Mouse (Mus musculus): Measurements from ENCODE around the gene Thsd7b. TPM values are rescaled to one million over a fixed set of nuclear protein-coding genes. Genes with fewer than 3 reads are reported as not detected.

The Thsd7b gene
- 0.02 TPM for polyA plus RNA-seq (2012; fragmentation: generic; extraction: Trizol)
- long read RNA-seq, experiment 1 = 0 reads
- long read RNA-seq, experiment 2 = 0 reads

GRCm38 (mm10) chr1:129272982-129273937, at the start of gene Thsd7b:
Gene Thsd7b, plus strand, starts transcription at chr1:129273302.
- no peak within 1 kb of the TSS for H3K4me3 ChIP-seq (ENCODE audit: insufficient read depth, poor library complexity, severe bottlenecking)
- peaks cover 29% of the 10 kb centered on the region for H3K27me3 ChIP-seq (ENCODE audit: control insufficient read depth, insufficient read depth, insufficient read length)
- no peaks in the 10 kb centered on the region for H3K79me2 ChIP-seq (ENCODE audit: control insufficient read depth, insufficient read depth)
- TF ChIP-seq FOSL1 (IDR thresholded peaks at IDR 0.05; ENCODE audit: insufficient read depth, low read length, poor library complexity, severe bottlenecking) = no peak
- no peak for TF ChIP-seq USF1 (IDR thresholded peaks at IDR 0.05; ENCODE audit: low read depth)
- no peaks in the 10 kb centered on the region for H3K79me3 ChIP-seq (ENCODE audit: low read depth)
- no peak within 1 kb of the TSS for H3ac ChIP-seq (ENCODE audit: control insufficient read depth, insufficient read length, low read depth)
- no peaks in the 10 kb centered on the region for H3K36me3 ChIP-seq (ENCODE audit: control insufficient read depth, insufficient read depth)

GRCm38 (mm10) chr1:129244292-129244691, 28.8 kb upstream of the Thsd7b start:
- H3K27me3 ChIP-seq (ENCODE audit: control insufficient read depth, insufficient read depth, insufficient read length) = no peaks in the 10 kb centered on the region
- H3K4me3 ChIP-seq (ENCODE audit: insufficient read depth, poor library complexity, severe bottlenecking) = no peak overlapping the region
- H3K79me3 ChIP-seq (ENCODE audit: low read depth) = no peaks in the 10 kb centered on the region
- no peak overlapping the region for H3ac ChIP-seq (ENCODE audit: control insufficient read depth, insufficient read length, low read depth)
- no peaks in the 10 kb centered on the region for H3K36me3 ChIP-seq (ENCODE audit: control insufficient read depth, insufficient read depth)
- H3K79me2 ChIP-seq (ENCODE audit: control insufficient read depth, insufficient read depth) = no peaks in the 10 kb centered on the region
- no peak for TF ChIP-seq CEBPB (IDR thresholded peaks at IDR 0.05; ENCODE audit: low read depth)
- TF ChIP-seq CTCF (IDR thresholded peaks at IDR 0.05; ENCODE audit: control insufficient read depth, insufficient read depth, insufficient read length) = no peak
- TF ChIP-seq FOSL1 (IDR thresholded peaks at IDR 0.05; ENCODE audit: insufficient read depth, low read length, poor library complexity, severe bottlenecking) = no peak
- TF ChIP-seq MYOD1 (IDR thresholded peaks at IDR 0.05; ENCODE audit: control insufficient read depth, insufficient read length, low read depth) = no peak
- TF ChIP-seq USF1 (IDR thresholded peaks at IDR 0.05; ENCODE audit: low read depth) = no peak
- no peak for TF ChIP-seq MAX (IDR thresholded peaks at IDR 0.05)
- TF ChIP-seq MYOG (IDR thresholded peaks at IDR 0.05; ENCODE audit: control insufficient read depth, extremely low read depth, insufficient read length) = no peak

- TF ChIP-seq MAX (IDR thresholded peaks at IDR 0.05) (no peak), MYOG (IDR thresholded peaks at IDR 0.05; ENCODE audit: control insufficient read depth, extremely low read depth, insufficient read length) (no peak), USF1 (IDR thresholded peaks at IDR 0.05; ENCODE audit: low read depth) (no peak), CTCF (IDR thresholded peaks at IDR 0.05; ENCODE audit: control insufficient read depth, insufficient read depth, insufficient read length) (no peak), FOSL1 (IDR thresholded peaks at IDR 0.05; ENCODE audit: insufficient read depth, low read length, poor library complexity, severe bottlenecking) (no peak), MYOD1 (IDR thresholded peaks at IDR 0.05; ENCODE audit: control insufficient read depth, insufficient read length, low read depth) (no peak), CEBPB (IDR thresholded peaks at IDR 0.05; ENCODE audit: low read depth) (no peak)
- no peaks in the 10 kb centered on the region for H3K36me3 ChIP-seq (ENCODE audit: control insufficient read depth, insufficient read depth)
- no peak overlapping the region for H3K4me3 ChIP-seq (ENCODE audit: insufficient read depth, poor library complexity, severe bottlenecking)
- H3K79me2 ChIP-seq (ENCODE audit: control insufficient read depth, insufficient read depth) = no peaks in the 10 kb centered on the region
- H3ac ChIP-seq (ENCODE audit: control insufficient read depth, insufficient read length, low read depth) = no peak overlapping the region
- no peaks in the 10 kb centered on the region for H3K27me3 ChIP-seq (ENCODE audit: control insufficient read depth, insufficient read depth, insufficient read length)
- no peaks in the 10 kb centered on the region for H3K79me3 ChIP-seq (ENCODE audit: low read depth)
These were observed 22.2 kb upstream of the Thsd7b start for GRCm38 (mm10) chr1:129250704-129251443.

- H3ac ChIP-seq (ENCODE audit: control insufficient read depth, insufficient read length, low read depth) = no peak overlapping the region
- no peaks in the 10 kb centered on the region for H3K79me3 ChIP-seq (ENCODE audit: low read depth)
- TF ChIP-seq CTCF (IDR thresholded peaks at IDR 0.05; ENCODE audit: control insufficient read depth, insufficient read depth, insufficient read length) (no peak), FOSL1 (IDR thresholded peaks at IDR 0.05; ENCODE audit: insufficient read depth, low read length, poor library complexity, severe bottlenecking) (no peak), MAX (IDR thresholded peaks at IDR 0.05) (no peak), MYOG (IDR thresholded peaks at IDR 0.05; ENCODE audit: control insufficient read depth, extremely low read depth, insufficient read length) (no peak), CEBPB (IDR thresholded peaks at IDR 0.05; ENCODE audit: low read depth) (no peak), MYOD1 (IDR thresholded peaks at IDR 0.05; ENCODE audit: control insufficient read depth, insufficient read length, low read depth) (no peak), USF1 (IDR thresholded peaks at IDR 0.05; ENCODE audit: low read depth) (no peak)
- no peaks in the 10 kb centered on the region for H3K79me2 ChIP-seq (ENCODE audit: control insufficient read depth, insufficient read depth)
- H3K27me3 ChIP-seq (ENCODE audit: control insufficient read depth, insufficient read depth, insufficient read length) = peaks cover 3% of the 10 kb centered on the region
- no peaks in the 10 kb centered on the region for H3K36me3 ChIP-seq (ENCODE audit: control insufficient read depth, insufficient read depth)
- no peak overlapping the region for H3K4me3 ChIP-seq (ENCODE audit: insufficient read depth, poor library complexity, severe bottlenecking)
These were observed 6.4 kb upstream of the Thsd7b start for GRCm38 (mm10) chr1:129266684-129267083.

- TF ChIP-seq MYOD1 (IDR thresholded peaks at IDR 0.05; ENCODE audit: control insufficient read depth, insufficient read length, low read depth) = no peak
- TF ChIP-seq FOSL1 (IDR thresholded peaks at IDR 0.05; ENCODE audit: insufficient read depth, low read length, poor library complexity, severe bottlenecking) = no peak
- TF ChIP-seq USF1 (IDR thresholded peaks at IDR 0.05; ENCODE audit: low read depth) = no peak
- no peak for TF ChIP-seq MAX (IDR thresholded peaks at IDR 0.05)
- no peak for TF ChIP-seq CEBPB (IDR thresholded peaks at IDR 0.05; ENCODE audit: low read depth)
- TF ChIP-seq MYOG (IDR thresholded peaks at IDR 0.05; ENCODE audit: control insufficient read depth, extremely low read depth, insufficient read length) = no peak
- no peak for TF ChIP-seq CTCF (IDR thresholded peaks at IDR 0.05; ENCODE audit: control insufficient read depth, insufficient read depth, insufficient read length)
- Histone ChIP-seq H3K79me3 (ENCODE audit: low read depth) (no peaks in the 10 kb centered on the region), H3K27me3 (ENCODE audit: control insufficient read depth, insufficient read depth, insufficient read length) (no peaks in the 10 kb centered on the region), H3K36me3 (ENCODE audit: control insufficient read depth, insufficient read depth) (no peaks in the 10 kb centered on the region), H3K4me3 (ENCODE audit: insufficient read depth, poor library complexity, severe bottlenecking) (no peak overlapping the region), H3K79me2 (ENCODE audit: control insufficient read depth, insufficient read depth) (no peaks in the 10 kb centered on the region), H3ac (ENCODE audit: control insufficient read depth, insufficient read length, low read depth) (no peak overlapping the region)
These were observed 31.1 kb downstream of the Thsd7b start for GRCm38 (mm10) chr1:129304173-129304572.

All from C2C12 (cell line).